Mouse (Mus musculus): ENCODE measurements at regions not wholly inside any gene's neighbourhood (a gene's known extent, or its start where the extent isn't known, plus 50 kb on each side); places are given as distances from the start of the nearest gene placed in this dataset.

DNA sequence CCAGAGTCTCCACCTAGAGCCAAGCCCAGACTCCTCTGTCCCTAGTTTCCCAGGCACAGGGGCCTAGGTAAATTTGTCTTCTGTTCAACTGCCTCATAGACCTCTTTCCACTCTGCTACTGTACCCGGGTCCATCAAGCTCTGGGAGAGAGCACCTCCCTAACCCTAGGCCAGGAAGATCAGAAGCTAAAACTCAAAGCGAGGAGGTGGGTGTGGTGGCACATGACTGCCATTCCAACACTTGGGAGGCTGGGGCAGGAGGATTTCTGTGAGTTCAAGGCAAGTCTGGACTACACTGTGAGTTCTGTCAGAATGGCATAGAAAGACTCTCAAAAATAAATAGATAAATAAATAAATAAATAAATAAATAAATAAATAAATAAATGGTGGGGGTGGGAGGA, 91.2 kb upstream of the Tbx3 start:
- no peak for DNase-seq (ENCODE audit: low spot score)

DNA sequence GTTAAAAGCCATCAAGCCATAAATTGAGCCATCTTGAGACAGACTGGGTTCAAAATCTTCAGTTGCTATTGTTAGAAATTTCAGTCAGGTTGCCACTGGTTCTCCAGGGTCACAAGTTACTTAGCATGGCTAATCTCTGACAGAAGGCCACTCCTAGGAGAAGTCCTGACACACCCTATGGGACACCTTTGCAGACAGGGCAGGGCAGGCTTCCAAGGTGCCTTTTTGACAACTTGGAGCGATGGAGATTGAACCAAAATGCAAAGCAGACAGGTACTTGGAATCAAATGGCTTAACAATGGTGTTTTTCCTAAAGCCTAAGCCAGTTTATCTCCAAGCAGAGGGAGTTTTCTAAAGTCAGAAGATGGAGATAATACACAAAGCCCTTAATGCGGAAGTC, 90.7 kb upstream of the Tbx3 start:
- no peak for DNase-seq (ENCODE audit: low spot score)

DNA sequence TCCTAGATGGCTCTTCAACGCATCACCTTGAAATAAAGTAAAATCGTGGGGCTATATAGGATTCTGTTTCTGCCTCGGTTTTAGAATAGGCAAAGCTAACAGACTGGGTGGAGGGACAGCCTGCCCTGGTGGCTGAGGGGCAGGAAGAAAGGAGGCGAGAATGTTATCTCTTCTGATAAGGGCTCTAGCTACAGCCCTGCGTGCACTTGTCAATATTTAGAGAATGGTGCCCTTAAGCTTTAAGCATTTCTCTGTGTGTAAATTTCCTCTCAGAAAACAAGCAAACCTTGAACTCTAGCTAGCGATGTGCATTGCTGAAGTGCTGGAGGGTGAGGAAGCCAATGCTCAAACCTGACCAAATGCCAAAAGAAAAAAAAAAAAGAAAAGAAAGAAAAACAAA, 90.1 kb upstream of the Tbx3 start:
- no peak for DNase-seq (ENCODE audit: low spot score)

- DNase-seq (ENCODE audit: low spot score): no peak
These were observed 89.7 kb upstream of the Tbx3 start for GRCm38 (mm10) chr5:119580798-119581197.

DNA sequence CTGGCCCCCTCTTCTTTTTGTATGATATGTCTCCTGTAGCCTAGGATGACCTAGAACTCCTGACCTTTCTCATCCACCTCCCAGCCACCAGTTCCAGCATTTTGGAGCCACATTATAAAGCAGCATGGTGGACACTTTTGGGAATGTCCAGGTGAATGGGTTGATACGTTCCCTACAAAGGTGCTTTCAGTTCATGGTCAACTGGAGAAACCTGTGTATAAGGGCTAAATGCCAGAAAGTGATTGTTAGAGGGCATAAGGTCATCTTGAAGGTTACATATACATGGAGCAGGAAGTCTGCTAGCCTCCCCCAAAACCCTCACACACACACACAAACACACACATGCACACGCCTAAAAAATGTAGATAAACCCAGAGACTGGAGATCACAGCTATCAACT, 86.1 kb upstream of the Tbx3 start:
- no peak for DNase-seq (ENCODE audit: low spot score)

- DNase-seq (ENCODE audit: low spot score): no peak
These were observed 85.6 kb upstream of the Tbx3 start for GRCm38 (mm10) chr5:119584914-119585313.

- no peak for DNase-seq (ENCODE audit: low spot score)
These were observed 83.9 kb upstream of the Tbx3 start for GRCm38 (mm10) chr5:119586391-119587058.

DNA sequence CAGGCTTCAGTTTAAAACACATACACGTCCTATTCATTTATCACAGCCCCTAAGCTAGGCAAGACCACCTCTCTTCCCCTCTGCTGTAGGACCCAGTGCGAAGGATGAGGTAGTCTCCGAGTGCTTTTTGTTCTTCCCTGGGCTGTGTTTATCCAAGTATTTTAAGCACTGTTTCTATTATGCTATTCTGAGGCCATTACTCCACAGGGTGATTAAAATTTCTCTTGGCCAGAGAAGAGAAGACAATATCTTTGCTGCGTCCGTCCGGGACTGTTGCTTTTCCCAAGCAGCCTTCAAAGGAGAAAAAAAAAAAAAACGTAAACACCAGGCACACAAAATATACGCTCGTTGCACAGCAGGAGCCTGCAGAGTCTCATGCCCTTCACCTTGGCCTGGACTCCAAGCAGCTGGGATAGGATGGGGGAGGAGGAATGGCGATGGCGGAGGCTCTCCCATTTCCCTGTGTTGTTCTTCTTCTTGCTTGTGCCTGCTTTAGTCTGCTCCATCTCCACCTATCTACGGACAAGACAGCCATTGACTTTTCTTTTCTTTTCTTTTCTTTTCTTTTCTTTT, 83.1 kb upstream of the Tbx3 start:
- DNase-seq (ENCODE audit: low spot score): peak; percentile 30

DNA sequence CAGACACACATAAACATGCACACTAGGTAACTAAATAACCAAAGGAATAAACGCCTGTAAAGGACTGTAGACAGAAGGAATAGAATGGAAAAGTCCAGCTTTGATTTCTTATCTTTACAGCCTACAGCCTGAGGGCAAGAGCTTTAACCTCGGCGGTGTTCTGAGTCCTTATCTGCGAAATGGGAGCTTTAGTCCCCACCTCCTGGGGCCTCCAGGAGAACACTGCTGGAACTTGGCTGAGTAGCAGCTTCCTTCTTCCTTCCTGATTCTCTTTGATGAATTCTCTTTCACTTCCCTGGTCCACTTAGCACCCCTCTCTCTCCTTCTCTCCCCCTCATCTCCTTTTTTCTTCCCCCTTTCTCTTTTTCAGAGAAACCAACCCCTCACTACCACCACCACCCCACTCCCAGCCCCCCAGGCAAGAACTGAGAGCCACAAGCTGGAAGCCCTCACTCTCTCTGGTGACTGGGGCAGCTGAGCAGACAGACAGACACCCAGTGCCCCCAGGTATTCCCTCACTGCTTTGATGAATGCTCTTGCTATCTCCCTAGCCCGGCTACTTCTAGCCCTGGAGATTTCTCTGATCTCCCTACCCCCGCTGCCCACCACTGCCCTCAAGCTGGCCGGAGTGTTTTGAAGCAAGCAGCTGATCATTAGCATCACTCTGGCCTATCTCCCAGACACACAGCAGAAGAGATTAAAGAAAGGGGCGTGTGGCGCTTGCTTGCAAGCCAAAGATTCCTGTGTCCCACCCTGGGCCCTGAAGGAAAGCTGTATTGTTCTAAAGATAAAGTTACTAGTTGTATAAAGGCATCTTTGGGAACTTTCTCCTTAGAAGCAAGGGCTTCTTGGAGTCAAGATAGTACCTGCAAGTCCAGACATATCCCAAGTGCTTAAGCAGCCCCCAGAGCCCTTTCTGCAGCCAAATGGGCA, 81.9 kb upstream of the Tbx3 start:
- DNase-seq (ENCODE audit: low spot score): peak; percentile 18

DNA sequence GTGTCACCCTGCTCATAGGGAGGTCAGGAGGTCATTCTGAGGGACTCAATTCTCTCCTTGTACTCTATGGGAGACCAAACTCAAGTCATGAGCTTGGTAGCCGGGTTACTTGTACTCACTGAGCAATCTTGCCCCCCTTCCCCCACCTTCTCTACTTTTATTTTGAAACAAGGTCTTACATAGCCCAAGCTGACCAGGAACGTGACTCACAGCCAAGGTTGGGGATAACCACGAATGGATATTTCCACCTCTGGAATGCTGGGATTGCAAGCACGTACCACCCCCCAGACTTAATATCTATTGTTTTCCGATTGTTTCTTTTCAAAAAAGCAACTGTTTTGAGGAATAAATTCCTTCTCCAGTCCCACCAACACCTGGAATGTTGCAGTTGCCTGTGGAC, 79.2 kb upstream of the Tbx3 start:
- no peak for DNase-seq (ENCODE audit: low spot score)

DNA sequence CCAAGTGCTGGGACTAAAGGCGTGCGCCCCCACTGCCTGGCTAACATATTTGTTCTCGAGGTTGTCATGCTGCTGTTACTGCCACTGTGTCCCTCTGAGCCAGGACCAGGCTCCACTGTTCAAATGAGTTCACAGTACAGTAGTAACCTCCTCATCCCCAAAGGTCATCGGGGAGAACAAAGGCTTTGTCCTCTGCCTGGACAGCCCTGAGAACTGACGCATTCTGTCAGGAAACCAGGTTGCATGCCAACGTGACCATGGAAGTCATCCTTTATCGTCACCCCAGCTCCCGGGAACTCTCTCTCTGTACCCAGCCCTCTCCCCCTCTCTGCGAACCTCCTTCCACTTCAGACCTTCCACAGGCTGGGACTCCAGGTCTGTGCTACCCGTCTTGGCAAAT, 77.6 kb upstream of the Tbx3 start:
- DNase-seq (ENCODE audit: low spot score): no peak

DNA sequence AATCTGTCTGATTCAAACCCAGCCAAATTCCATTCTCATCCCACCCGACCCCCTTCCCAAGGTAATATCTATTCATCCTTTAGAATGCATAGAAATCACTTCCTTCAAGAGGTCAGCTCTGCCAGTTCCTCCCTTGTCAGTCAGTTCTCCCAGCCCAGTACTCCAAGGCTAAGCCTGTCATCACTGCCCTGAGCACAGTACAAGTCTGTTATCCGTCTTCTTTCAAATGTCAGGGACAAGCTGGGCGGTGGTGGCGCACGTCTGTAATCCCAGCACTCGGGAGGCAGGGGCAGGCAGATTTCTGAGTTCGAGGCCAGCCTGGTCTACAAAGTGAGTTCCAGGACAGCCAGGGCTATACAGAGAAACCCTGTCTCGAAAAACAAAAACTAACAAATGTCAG, 75.9 kb upstream of the Tbx3 start:
- no peak for DNase-seq (ENCODE audit: low spot score)

- DNase-seq (ENCODE audit: low spot score): no peak
These were observed 74.0 kb upstream of the Tbx3 start for GRCm38 (mm10) chr5:119596295-119596993.

- DNase-seq (ENCODE audit: low spot score): no peak
These were observed 73.5 kb upstream of the Tbx3 start for GRCm38 (mm10) chr5:119596994-119597391.

DNA sequence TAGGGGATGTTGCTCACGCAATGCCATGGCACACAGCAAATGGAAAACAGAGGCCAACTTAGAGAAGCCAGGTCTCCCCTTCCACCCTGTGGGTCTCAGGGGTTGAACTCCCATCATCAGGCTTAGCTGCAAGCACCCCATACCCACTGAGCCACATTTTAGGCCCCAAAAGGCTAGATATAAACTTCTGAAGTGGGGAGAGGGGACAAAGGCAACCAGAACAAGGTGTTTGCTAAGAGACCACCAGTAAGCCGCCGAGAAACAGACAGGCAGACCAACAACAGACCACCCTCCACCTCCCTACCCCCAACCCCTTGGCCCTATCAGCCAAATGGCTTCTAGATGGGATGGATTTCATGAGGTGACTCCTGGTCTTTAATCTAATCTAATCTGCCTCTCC, 72.9 kb upstream of the Tbx3 start:
- DNase-seq (ENCODE audit: low spot score): no peak

DNA sequence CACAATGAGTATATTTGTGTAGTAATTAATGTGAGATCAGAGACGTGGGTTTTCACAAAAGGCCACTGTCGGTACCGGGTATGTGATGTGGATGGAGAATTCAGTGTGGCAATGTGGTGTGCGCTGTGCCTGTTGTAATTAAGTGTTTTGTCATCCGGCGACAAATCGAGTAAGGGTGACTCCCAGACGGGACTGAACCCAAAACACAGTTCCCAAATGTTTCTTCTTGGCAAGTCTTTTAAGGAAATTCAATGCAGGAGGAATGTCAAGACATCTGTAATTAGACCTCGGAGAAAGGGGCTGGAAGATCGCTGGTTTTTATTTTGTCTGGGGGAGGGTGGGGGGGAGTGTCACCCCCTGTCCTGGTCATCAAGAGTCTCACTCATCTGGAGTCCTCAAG, 72.3 kb upstream of the Tbx3 start:
- no peak for DNase-seq (ENCODE audit: low spot score)

GRCm38 (mm10) chr5:119601390-119601789, 69.1 kb upstream of the Tbx3 start:
- no peak for DNase-seq (ENCODE audit: low spot score)

- no peak for DNase-seq (ENCODE audit: low spot score)
These were observed 68.5 kb upstream of the Tbx3 start for GRCm38 (mm10) chr5:119602001-119602400.

DNA sequence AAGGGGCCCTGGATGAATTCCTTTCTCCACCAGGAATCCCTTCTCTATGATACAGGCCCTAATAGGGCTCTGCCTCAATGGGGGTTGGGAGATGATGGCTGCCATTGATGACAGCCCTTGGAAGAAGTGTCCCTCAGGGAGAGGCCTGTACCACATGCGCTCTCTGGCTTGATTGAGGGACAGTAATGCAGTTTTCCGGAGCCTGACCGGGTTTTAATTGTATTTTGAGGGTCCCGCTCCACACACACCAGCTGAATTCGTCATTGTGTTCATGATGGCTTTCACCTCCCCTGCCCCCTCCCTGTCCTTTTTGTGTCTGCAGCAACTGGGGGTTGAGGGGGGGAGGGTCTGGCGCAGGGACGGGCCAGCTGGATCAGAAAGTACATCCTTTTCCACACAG, 65.0 kb upstream of the Tbx3 start:
- DNase-seq (ENCODE audit: low spot score): no peak

- no peak for DNase-seq (ENCODE audit: low spot score)
These were observed 57.1 kb upstream of the Tbx3 start for GRCm38 (mm10) chr5:119613413-119613812.

DNA sequence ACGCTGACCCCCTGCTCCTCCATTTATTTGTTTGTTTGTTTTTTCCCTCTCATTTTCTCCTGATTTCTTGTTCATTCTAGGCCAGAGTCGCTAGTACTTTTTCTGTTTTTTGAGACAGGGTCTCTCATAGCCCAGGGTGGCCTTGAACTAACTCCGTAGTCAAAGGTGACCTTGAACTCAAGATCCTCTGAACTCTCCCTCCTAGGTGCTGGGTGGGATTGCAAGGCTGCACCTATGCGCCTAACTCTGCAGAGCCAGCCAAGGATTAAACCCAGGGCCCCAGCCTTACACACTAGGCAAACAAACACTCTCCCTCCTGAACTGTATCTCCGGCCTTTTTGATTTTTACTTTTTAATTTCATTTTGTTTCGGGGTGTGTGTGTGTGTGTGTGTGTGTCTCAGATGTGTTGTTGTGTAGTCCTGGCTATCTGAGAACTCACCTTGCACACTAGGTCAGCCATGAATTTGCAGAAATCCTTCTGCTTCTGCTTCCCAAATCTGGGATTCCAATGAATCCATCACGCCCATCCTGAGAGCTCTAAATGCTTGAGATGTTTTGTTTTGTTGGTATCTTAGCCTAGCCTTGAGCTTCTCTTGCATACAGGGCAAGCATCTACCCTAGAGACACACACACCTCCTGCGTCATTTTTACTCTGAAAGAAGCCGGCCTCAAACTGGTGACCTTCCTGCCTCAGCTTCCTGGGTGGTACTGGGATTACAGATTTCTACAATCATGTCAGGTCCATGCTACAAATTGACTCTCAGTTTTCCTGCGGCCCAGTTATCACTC, 56.3 kb upstream of the Tbx3 start:
- no peak for DNase-seq (ENCODE audit: low spot score)

- DNase-seq (ENCODE audit: low spot score): no peak
These were observed 54.8 kb upstream of the Tbx3 start for GRCm38 (mm10) chr5:119615681-119616080.

Data from lung, postnatal 25 days (tissue).